Mouse (Mus musculus) C2C12 (cell line): ENCODE measurements around the gene Usp10.

Experiments used
- CTCF ChIP-seq: IDR thresholded peaks from one replicate; pipeline ENCODE4 v1.5.1; 2011; ENCODE audit not compliant: control insufficient read depth, insufficient read depth, insufficient read length
- MAX ChIP-seq: IDR thresholded peaks from one replicate; pipeline ENCODE4 v1.6.1; 2011; ENCODE audit warnings: mild to moderate bottlenecking, control low read depth
- MYOD1 ChIP-seq: IDR thresholded peaks from one replicate; pipeline ENCODE4 v1.6.1; 2011; ENCODE audit warnings: low read depth; ENCODE audit not compliant: control insufficient read depth, insufficient read length
- MYOG ChIP-seq: IDR thresholded peaks from one replicate; pipeline ENCODE4 v1.6.1; 2011; ENCODE audit not compliant: control insufficient read depth, insufficient read length; ENCODE audit errors: extremely low read depth
- USF1 ChIP-seq: IDR thresholded peaks from one replicate; pipeline ENCODE4 v1.6.1; 2011; ENCODE audit warnings: low read depth, mild to moderate bottlenecking, control low read depth, moderate library complexity

- TF ChIP-seq CTCF (no peak), MAX (no peak), MYOG (no peak), MYOD1 (no peak), USF1 (no peak)
Measured at GRCm38 (mm10) chr8:119943616-119944015, 33.5 kb downstream of the Usp10 start.
